Mouse (Mus musculus): Measurements from ENCODE around the gene Adcy10. TPM values are rescaled to one million over a fixed set of nuclear protein-coding genes. Genes with fewer than 3 reads are reported as not detected.

The Adcy10 gene
- polyA plus RNA-seq, 1 experiment from 2014 or later, result not detected

GRCm38 (mm10) chr1:165576459-165577112, 91.6 kb downstream of the Adcy10 start:
- Histone ChIP-seq H3K4me1 (ENCODE audit: control insufficient read depth, insufficient read depth, low read length) (peaks cover 3% of the 10 kb centered on the region; the same call in 1 of the 2 replicates), H3K9ac (ENCODE audit: low read depth, low read length) (no peak overlapping the region), H3K27ac (ENCODE audit: low read length) (no peak overlapping the region), H3K36me3 (ENCODE audit: control insufficient read depth, insufficient read depth, low read length) (no peaks in the 10 kb centered on the region), H3K9me3 (ENCODE audit: control insufficient read depth, low read length) (no peaks in the 10 kb centered on the region), H3K27me3 (replicated peaks; ENCODE audit: control insufficient read depth, insufficient read depth, low read length) (no peaks in the 10 kb centered on the region), H3K4me3 (ENCODE audit: low read length) (no peak overlapping the region), H3K4me2 (ENCODE audit: low read depth, low read length) (no peak overlapping the region)
- ATAC-seq, result no peak
- 70% methylated on average over 9 of the region's 9 CpGs for WGBS

DNA sequence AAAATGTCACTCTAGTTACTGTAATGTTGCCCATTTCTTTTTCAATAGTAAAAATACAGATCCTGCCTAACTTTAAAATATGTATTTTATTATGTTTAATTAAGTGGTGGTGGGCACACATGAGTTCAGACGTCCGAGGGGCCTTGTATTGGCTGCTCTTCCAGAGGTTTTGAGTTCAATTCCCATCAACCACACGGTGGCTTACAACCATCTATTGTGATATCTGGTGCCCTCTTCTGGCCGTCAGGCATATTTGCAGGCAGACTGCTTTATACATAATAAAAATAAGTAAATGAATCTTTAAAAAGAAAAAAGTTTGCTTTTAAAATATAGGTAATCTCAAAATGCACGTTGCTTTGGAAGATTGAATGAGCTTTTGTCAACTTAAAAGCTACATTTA, 94.3 kb downstream of the Adcy10 start:
- 58% methylated on average over 5 of the region's 5 CpGs for WGBS
- peaks cover 3% of the 10 kb centered on the region; the same call in 1 of the 2 replicates for H3K4me1 ChIP-seq (ENCODE audit: control insufficient read depth, insufficient read depth, low read length)
- no peak for ATAC-seq
- H3K9me3 ChIP-seq (ENCODE audit: control insufficient read depth, low read length), result no peaks in the 10 kb centered on the region
- no peaks in the 10 kb centered on the region for H3K27me3 ChIP-seq (replicated peaks; ENCODE audit: control insufficient read depth, insufficient read depth, low read length)
- no peak overlapping the region for H3K4me3 ChIP-seq (ENCODE audit: low read length)
- H3K27ac ChIP-seq (ENCODE audit: low read length), result no peak overlapping the region
- no peaks in the 10 kb centered on the region for H3K36me3 ChIP-seq (ENCODE audit: control insufficient read depth, insufficient read depth, low read length)
- no peak overlapping the region for H3K4me2 ChIP-seq (ENCODE audit: low read depth, low read length)
- H3K9ac ChIP-seq (ENCODE audit: low read depth, low read length), result no peak overlapping the region

GRCm38 (mm10) chr1:165581255-165581654, 96.3 kb downstream of the Adcy10 start:
- H3K36me3 ChIP-seq (ENCODE audit: control insufficient read depth, insufficient read depth, low read length), result no peaks in the 10 kb centered on the region
- no peak for ATAC-seq
- H3K27me3 ChIP-seq (replicated peaks; ENCODE audit: control insufficient read depth, insufficient read depth, low read length), result no peaks in the 10 kb centered on the region
- H3K9me3 ChIP-seq (ENCODE audit: control insufficient read depth, low read length), result no peaks in the 10 kb centered on the region
- peaks cover 5% of the 10 kb centered on the region; the same call in 1 of the 2 replicates for H3K4me1 ChIP-seq (ENCODE audit: control insufficient read depth, insufficient read depth, low read length)
- H3K9ac ChIP-seq (ENCODE audit: low read depth, low read length), result no peak overlapping the region
- H3K4me3 ChIP-seq (ENCODE audit: low read length), result no peak overlapping the region
- 91% methylated on average over 3 of the region's 3 CpGs for WGBS
- H3K4me2 ChIP-seq (ENCODE audit: low read depth, low read length), result no peak overlapping the region
- H3K27ac ChIP-seq (ENCODE audit: low read length), result no peak overlapping the region

- WGBS, result 28% methylated on average over 12 of the region's 12 CpGs
- H3K4me1 ChIP-seq (ENCODE audit: control insufficient read depth, insufficient read depth, low read length), result peaks cover 14% of the 10 kb centered on the region
- H3K27me3 ChIP-seq (replicated peaks; ENCODE audit: control insufficient read depth, insufficient read depth, low read length), result no peaks in the 10 kb centered on the region
- no peaks in the 10 kb centered on the region for H3K36me3 ChIP-seq (ENCODE audit: control insufficient read depth, insufficient read depth, low read length)
- ATAC-seq, result peak; percentile 69
- H3K27ac ChIP-seq (ENCODE audit: low read length), result no peak overlapping the region
- no peak overlapping the region for H3K4me3 ChIP-seq (ENCODE audit: low read length)
- no peak overlapping the region for H3K9ac ChIP-seq (ENCODE audit: low read depth, low read length)
- H3K4me2 ChIP-seq (ENCODE audit: low read depth, low read length), result no peak overlapping the region
- no peaks in the 10 kb centered on the region for H3K9me3 ChIP-seq (ENCODE audit: control insufficient read depth, low read length)
Measured at GRCm38 (mm10) chr1:165583529-165584184, 98.7 kb downstream of the Adcy10 start.

DNA sequence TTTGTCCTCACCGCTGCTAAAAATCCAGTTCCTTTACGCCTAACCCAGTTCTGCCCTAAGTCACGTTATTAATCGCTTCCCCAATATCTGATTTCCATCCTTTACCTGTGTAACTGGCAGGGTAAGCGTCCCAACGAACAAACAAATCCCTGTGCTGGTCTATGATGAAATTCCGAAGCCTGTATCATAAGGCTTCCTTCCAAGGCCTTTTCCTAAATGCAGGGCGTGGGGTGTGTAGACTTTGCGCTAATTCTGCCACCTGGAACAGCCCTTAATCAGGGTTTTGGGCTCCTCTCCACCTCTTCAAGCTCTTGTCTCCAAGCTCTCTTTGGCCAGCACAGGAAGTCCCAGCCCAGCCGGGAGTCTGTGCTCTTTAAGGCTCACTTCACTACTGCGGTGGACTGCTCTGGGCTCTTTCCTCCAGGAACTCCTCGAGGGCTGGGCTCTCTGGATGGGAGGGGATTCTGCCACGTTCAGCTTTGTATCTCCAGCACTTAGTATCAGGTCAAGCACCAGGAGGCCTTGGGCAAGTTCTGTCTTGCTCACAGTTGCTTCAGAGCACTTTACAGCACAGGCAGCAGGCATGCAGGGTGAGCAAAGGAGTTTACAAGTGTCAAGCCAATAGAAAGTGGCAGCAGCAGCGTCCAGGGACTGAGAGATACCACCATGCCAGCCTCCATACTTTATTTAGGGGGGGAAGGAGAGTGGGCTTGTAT, 100.6 kb downstream of the Adcy10 start:
- ATAC-seq, result no peak
- Histone ChIP-seq H3K27ac (ENCODE audit: low read length) (peak overlapping the region; percentile 13; the same call in 1 of the 2 replicates), H3K27me3 (replicated peaks; ENCODE audit: control insufficient read depth, insufficient read depth, low read length) (no peaks in the 10 kb centered on the region), H3K4me3 (ENCODE audit: low read length) (no peak overlapping the region), H3K4me1 (ENCODE audit: control insufficient read depth, insufficient read depth, low read length) (peaks cover 14% of the 10 kb centered on the region), H3K36me3 (ENCODE audit: control insufficient read depth, insufficient read depth, low read length) (no peaks in the 10 kb centered on the region), H3K4me2 (ENCODE audit: low read depth, low read length) (no peak overlapping the region), H3K9me3 (ENCODE audit: control insufficient read depth, low read length) (no peaks in the 10 kb centered on the region), H3K9ac (ENCODE audit: low read depth, low read length) (no peak overlapping the region)
- 64% methylated on average over 14 of the region's 14 CpGs for WGBS

GRCm38 (mm10) chr1:165586366-165586765, 101.4 kb downstream of the Adcy10 start:
- no peak for ATAC-seq
- Histone ChIP-seq H3K36me3 (ENCODE audit: control insufficient read depth, insufficient read depth, low read length) (no peaks in the 10 kb centered on the region), H3K4me3 (ENCODE audit: low read length) (no peak overlapping the region), H3K4me1 (ENCODE audit: control insufficient read depth, insufficient read depth, low read length) (peaks cover 14% of the 10 kb centered on the region), H3K9me3 (ENCODE audit: control insufficient read depth, low read length) (no peaks in the 10 kb centered on the region), H3K27ac (ENCODE audit: low read length) (no peak overlapping the region), H3K27me3 (replicated peaks; ENCODE audit: control insufficient read depth, insufficient read depth, low read length) (no peaks in the 10 kb centered on the region), H3K9ac (ENCODE audit: low read depth, low read length) (no peak overlapping the region), H3K4me2 (ENCODE audit: low read depth, low read length) (no peak overlapping the region)
- WGBS, result 73% methylated on average over 1 of the region's 1 CpGs

GRCm38 (mm10) chr1:165587845-165588244, 102.9 kb downstream of the Adcy10 start:
- Histone ChIP-seq H3K4me3 (ENCODE audit: low read length) (no peak overlapping the region), H3K9me3 (ENCODE audit: control insufficient read depth, low read length) (no peaks in the 10 kb centered on the region), H3K9ac (ENCODE audit: low read depth, low read length) (no peak overlapping the region), H3K27me3 (replicated peaks; ENCODE audit: control insufficient read depth, insufficient read depth, low read length) (no peaks in the 10 kb centered on the region), H3K27ac (ENCODE audit: low read length) (peak overlapping the region; percentile 54; the same call in 1 of the 2 replicates), H3K4me2 (ENCODE audit: low read depth, low read length) (no peak overlapping the region), H3K36me3 (ENCODE audit: control insufficient read depth, insufficient read depth, low read length) (0 out of 2 replicates have a peak, but pooled peaks cover 6% of the 10 kb centered on the region), H3K4me1 (ENCODE audit: control insufficient read depth, insufficient read depth, low read length) (peaks cover 14% of the 10 kb centered on the region)
- no peak for ATAC-seq
- WGBS, result 39% methylated on average over 8 of the region's 8 CpGs

DNA sequence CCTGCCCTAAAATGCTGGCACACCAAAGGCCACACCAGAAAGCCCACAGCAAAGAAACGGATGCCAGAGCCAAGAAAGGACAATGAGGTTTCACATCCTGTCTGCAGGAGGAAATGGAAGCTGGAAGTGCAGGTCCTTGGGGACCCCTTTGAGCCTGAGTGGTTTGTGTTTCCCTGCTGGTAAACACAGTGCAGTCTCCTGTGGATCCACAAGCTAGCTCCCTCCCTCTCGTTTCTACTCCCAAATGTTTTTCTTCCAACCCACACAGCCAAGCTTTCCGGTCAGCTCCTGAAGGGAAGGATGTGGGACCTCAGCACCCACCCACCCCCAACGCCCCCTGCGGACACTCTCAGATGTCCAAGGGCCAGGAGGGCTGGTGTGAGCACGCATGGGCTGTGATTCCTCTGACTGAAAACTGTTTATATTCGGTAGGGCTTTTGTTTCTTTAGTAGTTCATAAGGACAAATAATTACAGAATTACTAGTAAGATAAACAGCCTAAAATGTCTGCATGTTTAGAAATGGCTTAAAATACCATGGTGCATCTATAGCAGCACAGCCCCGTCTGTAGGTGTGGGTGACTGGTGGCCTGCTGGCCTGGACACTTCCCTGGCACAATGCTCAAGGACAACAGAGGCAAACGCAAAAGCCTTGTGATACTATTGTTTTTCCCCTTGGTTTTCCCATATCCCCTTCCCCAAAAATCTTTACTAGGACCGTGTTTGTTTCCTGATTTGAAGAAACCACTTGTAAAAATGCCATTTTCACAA, 104.5 kb downstream of the Adcy10 start:
- Histone ChIP-seq H3K4me2 (ENCODE audit: low read depth, low read length) (no peak overlapping the region), H3K36me3 (ENCODE audit: control insufficient read depth, insufficient read depth, low read length) (0 out of 2 replicates have a peak, but pooled peaks cover 6% of the 10 kb centered on the region), H3K9ac (ENCODE audit: low read depth, low read length) (no peak overlapping the region), H3K27me3 (replicated peaks; ENCODE audit: control insufficient read depth, insufficient read depth, low read length) (no peaks in the 10 kb centered on the region), H3K4me3 (ENCODE audit: low read length) (no peak overlapping the region), H3K9me3 (ENCODE audit: control insufficient read depth, low read length) (no peaks in the 10 kb centered on the region), H3K27ac (ENCODE audit: low read length) (peak overlapping the region; percentile 68), H3K4me1 (ENCODE audit: control insufficient read depth, insufficient read depth, low read length) (peaks cover 14% of the 10 kb centered on the region)
- 38% methylated on average over 10 of the region's 10 CpGs for WGBS
- peak; percentile 65 for ATAC-seq

GRCm38 (mm10) chr1:165590760-165591159, 105.8 kb downstream of the Adcy10 start:
- 76% methylated on average over 8 of the region's 8 CpGs for WGBS
- no peaks in the 10 kb centered on the region for H3K9me3 ChIP-seq (ENCODE audit: control insufficient read depth, low read length)
- 0 out of 2 replicates have a peak, but pooled peaks cover 6% of the 10 kb centered on the region for H3K36me3 ChIP-seq (ENCODE audit: control insufficient read depth, insufficient read depth, low read length)
- no peaks in the 10 kb centered on the region for H3K27me3 ChIP-seq (replicated peaks; ENCODE audit: control insufficient read depth, insufficient read depth, low read length)
- ATAC-seq, result no peak
- H3K4me1 ChIP-seq (ENCODE audit: control insufficient read depth, insufficient read depth, low read length), result peaks cover 11% of the 10 kb centered on the region
- no peak overlapping the region for H3K4me3 ChIP-seq (ENCODE audit: low read length)
- H3K9ac ChIP-seq (ENCODE audit: low read depth, low read length), result no peak overlapping the region
- no peak overlapping the region for H3K4me2 ChIP-seq (ENCODE audit: low read depth, low read length)
- 0 out of 2 replicates have a peak overlapping the region, but pooled peaks have one; percentile 34 for H3K27ac ChIP-seq (ENCODE audit: low read length)
